Mouse (Mus musculus) Patski (cell line): ENCODE data around the gene Zfp354b. TPM values are rescaled to one million over a fixed set of nuclear protein-coding genes. Genes with fewer than 3 reads are reported as not detected.

Experiments used
- ATAC-seq: fragments of 100-300 bp; one replicate; pipeline ENCODE4 v1.8.0; 2021
- CTCF ChIA-PET: fragments of 350-600 bp; sonication (Branson Sonifier 250); formaldehyde crosslinking; loops from one replicate; lab custom pipeline; 2022; ENCODE audit warnings: inconsistent platforms; lab: Charles Lee
- POLR2A ChIA-PET: fragments of 350-600 bp; sonication (Branson Sonifier 250); formaldehyde crosslinking; loops from one replicate; lab custom pipeline; 2022; ENCODE audit warnings: antibody characterized with exemption, inconsistent platforms; lab: Charles Lee
- DNase-seq: peaks from one replicate; pipeline ENCODE4 v3.0.0-alpha.2; 2011; ENCODE audit warnings: low read depth, low spot score
- H3K27me3 ChIP-seq: fragments of 371-371 bp; one replicate; pipeline ENCODE4 v1.5.1; 2021
- CTCF ChIP-seq: fragments of 100-300 bp; IDR thresholded peaks from one replicate; pipeline ENCODE4 v1.5.1; 2021
- in situ Hi-C: fragments of 300-500 bp; cut with MboI; formaldehyde crosslinking; loops from 3 replicates; pipeline ENCODE4 v1.11.1; 2018; ENCODE audit warnings: low pct_unique_long_range_greater_than_20kb, mixed read lengths
- polyA plus RNA-seq: library from polyadenylated mRNA; unstranded; gene quantifications from one replicate; pipeline ENCODE4 v1.2.3, GENCODE M21; 2021

The Zfp354b gene
- polyA plus RNA-seq, 1 experiment from 2014 or later, result 2.0 TPM

DNA sequence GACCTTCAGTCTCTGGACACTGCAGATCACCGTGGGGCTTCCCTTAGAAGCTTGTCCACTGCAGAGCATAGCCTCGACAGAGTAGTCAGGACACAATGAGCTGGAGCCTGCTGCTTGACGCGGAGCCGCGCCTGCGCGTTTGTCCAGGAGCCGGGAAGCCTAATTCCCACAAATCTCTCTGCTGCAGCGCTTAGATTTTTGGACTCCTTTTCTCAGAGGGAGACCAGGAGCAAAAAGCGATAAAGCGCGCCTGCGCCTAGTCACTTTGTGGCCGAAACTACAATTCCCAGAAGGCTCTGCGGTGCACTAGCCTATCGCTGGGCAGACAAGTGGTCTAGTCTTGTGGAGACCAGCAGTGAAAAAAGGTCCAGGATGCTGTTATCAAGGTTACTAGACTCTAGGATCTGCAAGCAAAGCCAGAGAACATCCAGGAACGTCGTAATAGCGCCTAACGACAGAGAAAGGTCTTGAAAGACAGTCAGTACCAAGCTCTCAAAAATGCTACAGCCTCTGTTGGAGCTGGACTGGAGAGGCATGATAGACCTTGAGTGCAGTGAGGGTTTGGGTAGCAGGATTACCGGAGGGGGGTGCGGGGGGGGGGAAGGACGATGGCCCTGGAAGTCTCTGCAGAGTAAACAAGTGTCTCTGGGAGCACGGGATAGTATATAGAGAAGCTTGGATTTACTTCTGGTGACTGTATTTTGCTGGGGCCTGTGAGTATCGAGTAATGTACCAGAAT is 43.9 kb downstream of the Zfp354b start, which contains the start of gene Zfp454:
TSS of gene Zfp454 (minus strand) at position 262 of the 739 bp plus-strand sequence.
- DNase-seq (peak; percentile 54), ATAC-seq (peak; percentile 92)
- TF ChIP-seq CTCF, result no peak
- ChIA-PET CTCF (interaction anchor here (1.2 kb wide), 1 partner anchor 10 kb away, joined by 3 read pairs; no protein-coding TSS in a partner anchor), POLR2A (no interaction called here)
- H3K27me3 ChIP-seq, result peaks cover 5% of the 10 kb centered on the region
- in situ Hi-C loops, result no loop called here

DNA sequence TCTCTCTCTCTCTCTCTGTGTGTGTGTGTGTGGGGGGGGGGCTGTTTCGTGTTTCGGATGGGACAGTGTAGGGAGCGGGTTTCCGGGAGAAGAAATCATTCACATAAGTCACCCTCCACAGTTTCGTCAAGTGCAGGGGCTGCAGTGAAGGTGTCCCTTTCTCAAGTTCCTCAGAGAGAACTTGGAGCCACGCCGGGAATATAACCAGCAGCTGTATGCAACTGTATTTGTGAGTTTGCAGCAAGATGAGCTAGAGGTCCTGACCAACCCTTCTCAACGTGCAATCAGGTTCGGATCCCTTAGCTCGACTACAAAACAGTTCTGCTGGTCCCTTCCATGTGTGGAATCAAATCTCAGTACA is 44.5 kb downstream of the Zfp354b start:
- ChIA-PET POLR2A (no interaction called here), CTCF (interaction anchor here (1.2 kb wide), 1 partner anchor 11 kb away, joined by 3 read pairs; no protein-coding TSS in a partner anchor)
- DNase-seq (no peak), ATAC-seq (no peak)
- peaks cover 5% of the 10 kb centered on the region for H3K27me3 ChIP-seq
- no peak for TF ChIP-seq CTCF
- in situ Hi-C loops, result no loop called here

DNA sequence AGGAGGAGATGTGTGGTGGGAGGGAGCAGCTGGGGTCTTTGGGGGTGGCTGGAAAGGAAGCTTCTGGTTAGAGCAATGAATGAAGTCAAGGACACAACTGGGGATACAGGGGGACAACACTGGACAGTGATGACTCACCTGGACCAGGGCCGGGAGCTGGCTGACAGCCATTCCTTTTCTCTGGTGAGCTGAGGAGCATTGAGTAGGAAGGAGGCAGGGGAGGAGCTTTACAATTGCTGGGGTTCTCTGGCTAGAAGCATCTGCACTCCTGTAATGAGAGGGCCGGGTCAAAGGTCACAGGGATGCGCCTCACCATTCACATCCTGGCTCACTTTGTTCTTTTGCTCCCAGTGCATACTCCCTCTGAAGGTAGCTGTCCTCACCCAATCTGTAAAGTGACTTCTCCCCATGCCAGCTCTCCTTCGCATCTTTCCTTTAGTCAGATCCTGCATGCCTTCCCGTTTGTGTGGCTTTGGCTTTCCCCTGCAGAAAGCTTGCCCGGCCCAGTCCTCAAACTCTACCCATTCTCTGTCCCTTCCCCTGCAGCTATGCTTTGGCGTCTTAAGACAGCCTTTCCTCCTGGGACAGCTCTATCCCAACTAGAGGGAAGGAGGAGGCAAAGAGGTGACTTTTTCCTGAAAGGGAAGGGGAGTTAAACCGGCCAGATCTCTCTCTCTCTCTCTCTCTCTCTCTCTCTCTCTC is 45.1 kb downstream of the Zfp354b start:
- peaks cover 5% of the 10 kb centered on the region for H3K27me3 ChIP-seq
- TF ChIP-seq CTCF, result no peak
- POLR2A ChIA-PET, result no interaction called here
- in situ Hi-C loops, result no loop called here
- no peak for DNase-seq
- CTCF ChIA-PET, result interaction anchor here (1.2 kb wide), 1 partner anchor 11 kb away, joined by 3 read pairs; no protein-coding TSS in a partner anchor
- ATAC-seq, result no peak

DNA sequence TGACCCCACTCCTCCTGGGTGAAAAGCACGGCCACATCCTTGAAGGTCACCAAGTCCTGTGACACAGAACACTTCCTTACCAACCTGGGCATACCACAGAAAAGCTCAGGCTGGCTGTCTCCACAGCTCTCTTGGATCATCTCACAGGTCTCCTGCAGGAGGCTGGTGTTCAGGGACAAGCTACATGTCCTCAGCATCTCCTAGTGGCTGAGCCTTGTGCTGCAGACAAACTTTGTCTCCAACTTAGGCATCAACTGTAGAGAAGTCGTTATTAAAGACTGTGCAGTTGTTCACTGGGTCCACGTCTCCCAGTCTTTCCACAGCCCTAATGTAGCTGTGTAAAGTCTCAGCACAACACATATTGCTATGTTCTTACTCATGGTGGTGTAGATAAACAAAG is 47.7 kb downstream of the Zfp354b start:
- POLR2A ChIA-PET, result no interaction called here
- DNase-seq, result no peak
- ATAC-seq, result no peak
- peaks cover 4% of the 10 kb centered on the region for H3K27me3 ChIP-seq
- in situ Hi-C loops, result no loop called here
- CTCF ChIA-PET, result interaction anchor here (1.4 kb wide), 1 partner anchor 13 kb away, joined by 3 read pairs; no protein-coding TSS in a partner anchor
- no peak for TF ChIP-seq CTCF

DNA sequence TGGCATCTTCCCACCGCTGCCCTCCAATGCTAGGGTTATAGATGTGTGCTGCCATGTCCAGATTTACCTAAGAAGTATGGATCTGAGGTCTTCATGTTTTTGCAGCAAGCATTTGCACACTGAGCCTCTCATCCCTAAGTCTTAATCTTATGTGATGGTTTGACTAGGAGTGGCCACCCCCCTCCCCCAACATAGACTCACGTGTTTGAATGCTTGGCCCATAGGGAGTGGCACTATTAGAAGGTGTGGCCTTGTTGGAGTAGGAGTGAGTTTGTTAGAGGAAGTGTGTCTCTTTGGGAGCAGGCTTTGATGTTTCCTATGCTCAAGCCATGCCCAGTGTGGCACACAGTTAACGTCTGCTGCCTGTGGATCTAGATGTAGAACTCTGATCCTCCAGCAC is 52.8 kb downstream of the Zfp354b start:
- DNase-seq, result no peak
- CTCF ChIA-PET, result no interaction called here
- in situ Hi-C loops, result no loop called here
- TF ChIP-seq CTCF, result no peak
- H3K27me3 ChIP-seq, result no peaks in the 10 kb centered on the region
- no peak for ATAC-seq
- POLR2A ChIA-PET, result no interaction called here

Other genes with a start within 250 kb of the Zfp354b start
- 21.1 TPM for gene Zfp354c, start 103.9 kb downstream of the Zfp354b start, polyA plus RNA-seq
- 4.0 TPM for gene Zfp879, start 90.1 kb downstream of the Zfp354b start, polyA plus RNA-seq
- gene Grm6, start 80.9 kb downstream of the Zfp354b start, polyA plus RNA-seq, result not detected
- 3.9 TPM for gene Zfp454, start 44.0 kb downstream of the Zfp354b start, polyA plus RNA-seq
- 10.7 TPM for gene Zfp2, start 15.5 kb downstream of the Zfp354b start, polyA plus RNA-seq
- gene 4933414I15Rik, start 12.1 kb upstream of the Zfp354b start, polyA plus RNA-seq, result not detected
- not detected for gene Prop1, start 22.1 kb upstream of the Zfp354b start, polyA plus RNA-seq
- gene Olfr1378, start 34.9 kb upstream of the Zfp354b start, polyA plus RNA-seq, result not detected
- not detected for gene Olfr1377, start 50.3 kb upstream of the Zfp354b start, polyA plus RNA-seq
- gene Olfr51, start 72.0 kb upstream of the Zfp354b start, polyA plus RNA-seq, result not detected
- not detected for gene Olfr54, start 82.6 kb upstream of the Zfp354b start, polyA plus RNA-seq
- gene Olfr1375, start 116.5 kb upstream of the Zfp354b start, polyA plus RNA-seq, result not detected
- 9.1 TPM for gene Zfp354a, start 127.6 kb upstream of the Zfp354b start, polyA plus RNA-seq